Mouse (Mus musculus) cerebellum, adult 2 months (tissue): Measurements from ENCODE around the gene Gchfr. TPM values are rescaled to one million over a fixed set of nuclear protein-coding genes. Genes with fewer than 3 reads are reported as not detected.

Experiments used
- DNase-seq, 2 experiments: peaks; one replicate each; pipeline ENCODE4 v3.0.0; 2021
- H3K27ac ChIP-seq: fragments of 200-500 bp; 2 replicates; pipeline ENCODE4 v1.5.1; 2012; ENCODE audit warnings: low read length, control low read depth, inconsistent platforms; ENCODE audit not compliant: insufficient read depth
- H3K27me3 ChIP-seq: fragments of 200-500 bp; 2 replicates; pipeline ENCODE4 v1.6.1; 2012; ENCODE audit warnings: inconsistent platforms, mild to moderate bottlenecking, low read length, moderate library complexity; ENCODE audit not compliant: control insufficient read depth, insufficient read depth
- H3K4me1 ChIP-seq: fragments of 200-500 bp; 2 replicates; pipeline ENCODE4 v1.6.1; 2011; ENCODE audit warnings: low read length; ENCODE audit not compliant: control insufficient read depth, insufficient read depth
- H3K4me3 ChIP-seq: fragments of 200-500 bp; replicated peaks from 2 replicates; pipeline ENCODE3; 2011; ENCODE audit warnings: mild to moderate bottlenecking, low read depth, low read length, control low read depth; ENCODE audit not compliant: insufficient read depth
- CTCF ChIP-seq: fragments of 200-500 bp; IDR thresholded peaks from 2 replicates; pipeline ENCODE4 v1.5.1; 2011; ENCODE audit warnings: low read depth, mild to moderate bottlenecking, control low read depth, low read length, moderate library complexity, borderline replicate concordance; ENCODE audit not compliant: insufficient read depth
- POLR2A ChIP-seq: fragments of 200-500 bp; IDR thresholded peaks from 2 replicates; pipeline ENCODE4 v1.6.1; 2011; ENCODE audit warnings: low read length, control low read depth, borderline replicate concordance; ENCODE audit not compliant: insufficient read depth
- WGBS: fragments of 180-500 bp; shearing (Covaris S2); methylation state at CpG from one replicate; pipeline ENCODE4 v1.1.7; 2018; 5-methylcytosine and 5-hydroxymethylcytosine counted together
- polyA plus RNA-seq: library from polyadenylated mRNA; depleted of rRNA; stranded (reverse); fragments of >200 nt; gene quantifications from 2 replicates; pipeline ENCODE4 v1.2.3, GENCODE M21; 2012; rRNA removed

Gchfr gene
- polyA plus RNA-seq, 1 experiment: 7.5 TPM

GRCm38 (mm10) chr2:119208344-119209175 is 41.0 kb downstream of the Gchfr start, which contains the start of the genes Zfyve19 and Dnajc17:
Gene Zfyve19 (plus strand): TSS chr2:119208617.
Gene Dnajc17 (minus strand): TSS chr2:119208795.
- no peak for TF ChIP-seq CTCF
- TF ChIP-seq POLR2A: peak; percentile 85
- peak within 1 kb of the TSS; percentile 57 for H3K27ac ChIP-seq
- under 1% methylated on average over 51 of the region's 51 CpGs for WGBS

DNA sequence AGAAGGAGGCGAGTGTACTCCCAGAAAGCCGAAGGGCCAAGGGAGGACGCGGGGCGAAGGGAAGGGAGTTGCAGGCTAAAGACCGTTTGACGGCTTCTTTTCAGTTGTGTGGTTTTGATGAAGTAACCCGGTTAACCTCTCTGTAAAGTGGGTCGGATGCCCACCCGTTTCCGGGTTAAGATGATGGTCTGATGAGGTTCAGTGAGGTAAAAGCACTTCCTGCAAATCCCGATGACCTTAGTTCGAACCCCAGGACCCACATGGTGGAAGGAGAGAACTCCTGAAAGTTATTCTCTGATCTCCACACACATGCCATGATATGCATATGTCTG is 41.6 kb downstream of the Gchfr start:
- TF ChIP-seq POLR2A (no peak), CTCF (no peak)

More at GRCm38 (mm10) chr2:119208344-119209175, 41.0 kb downstream of the Gchfr start, which contains the start of the genes Zfyve19 and Dnajc17:
- H3K4me1 ChIP-seq: no peaks in the 10 kb centered on the region; the same call in 1 of the 2 replicates
- peak within 1 kb of the TSS; percentile 74 for H3K4me3 ChIP-seq
- no peaks in the 10 kb centered on the region for H3K27me3 ChIP-seq
- DNase-seq: peak; percentile 95 to 97

More for the DNA sequence above, 41.6 kb downstream of the Gchfr start:
- H3K27ac ChIP-seq: no peak overlapping the region
- no peak for DNase-seq
- peak overlapping the region; percentile 72 for H3K4me3 ChIP-seq
- H3K4me1 ChIP-seq: no peaks in the 10 kb centered on the region; the same call in 1 of the 2 replicates
- under 1% methylated on average over 13 of the region's 13 CpGs for WGBS
- H3K27me3 ChIP-seq: no peaks in the 10 kb centered on the region

Other genes starting within 250 kb of the Gchfr start
- 4.2 and 4.4 TPM in 2 replicates for gene Chst14, start 241.3 kb upstream of the Gchfr start, polyA plus RNA-seq
- gene Ccdc32, start 138.4 kb upstream of the Gchfr start, polyA plus RNA-seq: 33.0 and 34.3 TPM in 2 replicates
- 5.5 and 6.2 TPM in 2 replicates for gene Rpusd2, start 133.0 kb upstream of the Gchfr start, polyA plus RNA-seq
- gene Knl1, start 120.7 kb upstream of the Gchfr start, polyA plus RNA-seq: 0.02 and 0.03 TPM in 2 replicates
- gene Rad51, start 55.0 kb upstream of the Gchfr start, polyA plus RNA-seq: 3.0 and 3.3 TPM in 2 replicates
- gene Rmdn3, start 10.7 kb upstream of the Gchfr start, polyA plus RNA-seq: 95.0 and 104 TPM in 2 replicates
- not detected in 2 replicates for gene Gm14137, start 6.7 kb downstream of the Gchfr start, polyA plus RNA-seq
- 62.7 and 65.6 TPM in 2 replicates for gene Zfyve19, start 40.8 kb downstream of the Gchfr start, polyA plus RNA-seq
- gene Dnajc17, start 41.0 kb downstream of the Gchfr start, polyA plus RNA-seq: 23.0 and 23.7 TPM in 2 replicates
- gene Ppp1r14d, start 62.1 kb downstream of the Gchfr start, polyA plus RNA-seq: not detected in 2 replicates
- gene Spint1, start 69.6 kb downstream of the Gchfr start, polyA plus RNA-seq: 0.61 and 1.2 TPM in 2 replicates
- gene Rhov, start 103.5 kb downstream of the Gchfr start, polyA plus RNA-seq: 8.4 and 10.4 TPM in 2 replicates
- gene Vps18, start 121.0 kb downstream of the Gchfr start, polyA plus RNA-seq: 37.8 and 38.8 TPM in 2 replicates
- 3.1 and 4.1 TPM in 2 replicates for gene Dll4, start 158.0 kb downstream of the Gchfr start, polyA plus RNA-seq
- 8.1 and 9.8 TPM in 2 replicates for gene Chac1, start 183.5 kb downstream of the Gchfr start, polyA plus RNA-seq